Mouse (Mus musculus) midbrain, embryonic 11.5 days (tissue): ENCODE results near the gene Hnrnpd. TPM values are rescaled to one million over a fixed set of nuclear protein-coding genes. Genes with fewer than 3 reads are reported as not detected.

Source experiments
- ATAC-seq: fragments of 200-750 bp; cut with Nextera tagmentation; 2 replicates; pipeline ENCODE4 v1.8.0; 2017; ENCODE audit warnings: moderate TSS enrichment, moderate library complexity; ENCODE audit not compliant: low FRiP score
- DNase-seq: peaks from one replicate; pipeline ENCODE4 v3.0.0; 2015; ENCODE audit warnings: low spot score; ENCODE audit errors: missing footprints
- H3K27ac ChIP-seq: fragments of 300-500 bp; sonication (generic); 2 replicates; pipeline ENCODE4 v1.5.1; 2014; ENCODE audit warnings: low read depth, low read length
- H3K27me3 ChIP-seq: fragments of 300-500 bp; sonication (generic); 2 replicates; pipeline ENCODE4 v1.6.1; 2014; ENCODE audit warnings: mild to moderate bottlenecking, low read length, moderate library complexity, mixed read lengths; ENCODE audit not compliant: control insufficient read depth, insufficient read depth
- H3K36me3 ChIP-seq: fragments of 300-500 bp; sonication (generic); 2 replicates; pipeline ENCODE4 v1.6.1; 2014; ENCODE audit warnings: mild to moderate bottlenecking, low read length, moderate library complexity, mixed read lengths; ENCODE audit not compliant: control insufficient read depth, insufficient read depth
- H3K4me1 ChIP-seq: fragments of 300-500 bp; sonication (generic); 2 replicates; pipeline ENCODE4 v1.6.1; 2014; ENCODE audit warnings: low read length; ENCODE audit not compliant: control insufficient read depth, insufficient read depth
- H3K4me2 ChIP-seq: fragments of 300-500 bp; sonication (generic); 2 replicates; pipeline ENCODE4 v1.6.1; 2014; ENCODE audit warnings: mild to moderate bottlenecking, moderate library complexity
- H3K4me3 ChIP-seq: fragments of 300-500 bp; sonication (generic); 2 replicates; pipeline ENCODE4 v1.5.1; 2014; ENCODE audit warnings: low read depth, low read length
- H3K9ac ChIP-seq: fragments of 300-500 bp; sonication (generic); 2 replicates; pipeline ENCODE4 v1.6.1; 2014; ENCODE audit warnings: low read length
- H3K9me3 ChIP-seq: fragments of 300-500 bp; sonication (generic); 2 replicates; pipeline ENCODE4 v1.6.1; 2016; ENCODE audit warnings: low read length; ENCODE audit not compliant: control insufficient read depth
- WGBS: fragments of 180-500 bp; shearing (Covaris S2); extraction: QIAGEN DNeasy Blood & Tissue Kit; methylation state at CpG from one replicate; pipeline ENCODE4 v1.1.7; 2014; 5-methylcytosine and 5-hydroxymethylcytosine counted together
- polyA plus RNA-seq: library from polyadenylated mRNA; unstranded; fragments of >200 nt; fragmentation: Nextera tagmentation; extraction: Ambion mirVana; gene quantifications from 2 replicates; pipeline ENCODE4 v1.2.1, GENCODE M21; 2014

Hnrnpd gene
- polyA plus RNA-seq, 1 experiment from 2014 or later, result 282 TPM

DNA sequence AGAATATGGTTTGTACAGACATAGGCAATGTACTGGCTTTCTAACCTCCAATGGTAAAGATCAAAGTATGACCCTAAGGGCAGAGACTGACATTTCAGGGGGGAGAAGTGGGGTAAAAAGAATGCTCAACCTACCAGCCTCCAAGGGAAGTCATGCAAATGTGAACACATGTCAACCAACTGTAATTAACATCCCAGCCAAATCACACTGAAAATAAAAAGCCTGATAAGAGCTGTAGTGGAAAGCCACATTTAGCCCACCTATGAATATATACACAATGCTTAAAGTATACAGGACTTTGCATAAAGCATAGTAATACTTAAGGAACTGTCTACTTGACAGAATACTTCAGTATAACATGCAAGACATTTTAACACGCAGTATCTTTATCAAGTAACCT lies 3.0 kb downstream of the Hnrnpd start:
- no peak for ATAC-seq
- Histone ChIP-seq H3K36me3 (no peaks in the 10 kb centered on the region; the same call in 1 of the 2 replicates), H3K4me2 (peak overlapping the region; percentile 88), H3K27me3 (no peaks in the 10 kb centered on the region), H3K4me3 (peak overlapping the region; percentile 22), H3K4me1 (peaks cover 21% of the 10 kb centered on the region), H3K9me3 (no peaks in the 10 kb centered on the region), H3K9ac (no peak overlapping the region), H3K27ac (no peak overlapping the region)
- peak; percentile 77 for DNase-seq
- WGBS, result 76% methylated on average over 1 of the region's 1 CpGs

DNA sequence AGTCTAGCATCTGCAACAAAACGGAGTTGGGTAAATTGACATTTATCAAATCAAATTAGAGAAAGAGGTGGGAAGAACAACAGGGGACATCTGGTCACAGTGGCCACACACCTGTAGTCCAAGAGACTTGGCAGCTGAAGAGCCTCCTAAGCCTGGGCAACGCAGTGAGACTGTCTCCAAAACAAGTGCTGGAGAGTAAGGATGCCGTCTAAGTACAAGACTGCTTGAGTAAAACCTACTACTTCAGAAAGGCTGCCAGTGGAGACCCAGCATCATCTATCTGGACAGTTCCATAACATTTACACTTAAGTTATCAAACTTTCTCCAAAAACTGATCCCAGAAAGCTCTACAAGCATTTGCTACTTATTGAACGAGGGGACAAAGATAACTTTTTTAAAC lies 3.7 kb downstream of the Hnrnpd start:
- peaks cover 21% of the 10 kb centered on the region for H3K4me1 ChIP-seq
- H3K4me2 ChIP-seq, result peak overlapping the region; percentile 88
- no peak overlapping the region for H3K9ac ChIP-seq
- no peaks in the 10 kb centered on the region; the same call in 1 of the 2 replicates for H3K36me3 ChIP-seq
- no peaks in the 10 kb centered on the region for H3K27me3 ChIP-seq
- WGBS, result 76% methylated on average over 4 of the region's 4 CpGs
- no peaks in the 10 kb centered on the region for H3K9me3 ChIP-seq
- H3K4me3 ChIP-seq, result peak overlapping the region; percentile 12
- DNase-seq, result peak; percentile 71
- no peak for ATAC-seq
- H3K27ac ChIP-seq, result no peak overlapping the region

DNA sequence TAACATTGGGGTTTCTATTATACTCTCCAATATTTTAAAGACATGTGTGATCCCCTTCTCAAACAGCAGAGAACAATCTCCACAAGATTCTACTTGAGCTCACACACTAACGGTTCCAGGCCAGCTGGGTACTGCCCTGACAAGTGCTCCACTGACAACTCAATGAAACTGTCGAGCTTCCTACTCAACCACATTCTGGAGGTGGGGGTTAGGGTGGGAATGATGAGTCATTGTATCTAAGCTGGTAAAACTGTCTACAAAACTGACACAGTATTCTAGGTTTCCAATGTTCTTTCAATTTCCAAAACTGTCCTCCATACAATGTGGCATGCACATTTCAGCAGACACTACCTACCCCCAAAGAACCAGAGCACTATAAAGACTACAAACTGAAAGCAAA lies 4.8 kb downstream of the Hnrnpd start:
- H3K4me2 ChIP-seq, result no peak overlapping the region; the same call in 1 of the 2 replicates
- no peaks in the 10 kb centered on the region for H3K9me3 ChIP-seq
- 27% methylated on average over 2 of the region's 2 CpGs for WGBS

DNA sequence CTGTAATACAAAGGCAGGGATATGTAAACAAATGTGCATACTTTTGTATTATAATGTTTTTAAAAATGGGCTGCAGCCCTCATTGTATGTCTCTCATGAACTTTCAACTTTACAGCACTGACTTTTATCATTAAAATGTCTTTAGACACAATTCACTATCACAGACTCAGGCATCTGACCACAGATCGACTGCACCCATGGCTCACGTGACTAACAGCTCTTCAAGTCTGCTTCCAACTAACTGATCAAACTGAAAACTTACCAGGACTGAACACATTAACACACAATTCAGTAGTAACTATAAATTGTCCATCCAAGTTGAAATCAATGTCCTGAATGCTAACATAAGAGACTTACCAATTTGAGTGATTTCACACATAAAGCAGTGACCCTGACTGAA lies 18.8 kb downstream of the Hnrnpd start:
- Histone ChIP-seq H3K27ac (no peak overlapping the region), H3K9ac (no peak overlapping the region), H3K4me2 (no peak overlapping the region), H3K27me3 (no peaks in the 10 kb centered on the region), H3K9me3 (no peaks in the 10 kb centered on the region), H3K4me1 (no peaks in the 10 kb centered on the region), H3K4me3 (no peak overlapping the region), H3K36me3 (peaks cover 15% of the 10 kb centered on the region)
- DNase-seq (no peak), ATAC-seq (no peak)
- WGBS, result 93% methylated on average over 2 of the region's 2 CpGs

More for the DNA sequence above, 4.8 kb downstream of the Hnrnpd start:
- Histone ChIP-seq H3K27ac (no peak overlapping the region), H3K9ac (no peak overlapping the region), H3K4me3 (no peak overlapping the region), H3K27me3 (no peaks in the 10 kb centered on the region), H3K4me1 (peaks cover 19% of the 10 kb centered on the region), H3K36me3 (no peaks in the 10 kb centered on the region; the same call in 1 of the 2 replicates)
- DNase-seq (peak; percentile 84), ATAC-seq (no peak)

DNA sequence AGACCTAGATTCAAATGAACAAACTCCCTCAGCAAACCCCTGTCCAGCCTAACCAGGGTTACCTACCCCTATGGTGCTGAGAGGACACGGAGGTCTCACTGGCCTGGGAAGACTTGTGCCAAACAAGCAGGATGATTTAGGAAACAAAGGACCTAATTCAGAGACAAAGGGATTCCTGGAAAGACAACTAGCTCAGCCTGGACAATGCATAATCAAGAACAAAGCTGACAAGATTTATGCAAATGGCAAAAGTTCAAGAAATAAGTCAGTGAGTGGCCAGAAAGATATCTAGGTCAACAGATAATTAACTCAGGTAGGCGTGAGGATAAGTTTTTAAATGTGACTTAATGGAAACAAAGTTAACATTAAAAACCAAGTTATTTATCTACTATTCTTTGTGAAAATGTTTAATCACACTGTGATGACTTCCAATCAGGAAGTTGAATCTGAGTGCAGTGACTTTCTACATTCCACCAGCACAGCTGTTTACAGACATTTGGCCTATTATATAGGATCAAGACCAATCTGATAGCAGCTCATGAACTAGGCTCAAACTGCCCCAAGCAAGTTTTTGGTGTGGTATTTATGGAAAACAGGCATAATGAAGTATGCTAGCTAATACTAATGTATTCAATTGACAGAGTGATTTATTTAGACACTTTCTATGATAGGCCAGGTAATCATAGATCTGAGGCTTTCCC lies 19.4 kb downstream of the Hnrnpd start:
- Histone ChIP-seq H3K4me1 (peaks cover 3% of the 10 kb centered on the region; the same call in 1 of the 2 replicates), H3K36me3 (peaks cover 15% of the 10 kb centered on the region), H3K27me3 (no peaks in the 10 kb centered on the region), H3K9me3 (no peaks in the 10 kb centered on the region), H3K27ac (no peak overlapping the region), H3K4me2 (no peak overlapping the region), H3K9ac (no peak overlapping the region), H3K4me3 (no peak overlapping the region)
- 84% methylated on average over 2 of the region's 2 CpGs for WGBS
- DNase-seq (no peak), ATAC-seq (no peak)

DNA sequence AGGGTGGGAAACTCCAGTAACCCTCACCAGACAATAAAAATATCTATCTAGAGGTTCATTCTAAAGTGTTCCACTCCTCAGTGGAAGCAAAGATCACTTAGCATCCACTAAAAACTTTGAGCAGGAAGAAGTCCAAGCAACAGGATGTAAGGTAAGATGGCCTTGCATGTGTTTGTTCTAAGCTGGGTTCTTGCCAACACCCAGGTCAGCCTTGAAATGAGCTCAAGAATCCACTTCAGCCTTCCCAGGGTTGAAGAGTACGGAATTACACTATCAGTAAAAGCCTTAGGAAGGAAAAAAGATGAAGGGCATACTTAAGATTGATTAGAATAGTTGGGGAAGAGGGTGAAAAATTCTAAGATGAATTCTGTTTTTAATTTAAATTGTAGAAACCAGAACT lies 20.1 kb downstream of the Hnrnpd start:
- H3K4me3 ChIP-seq, result no peak overlapping the region
- no peaks in the 10 kb centered on the region for H3K27me3 ChIP-seq
- WGBS, result 90% methylated on average over 1 of the region's 1 CpGs
- no peak for DNase-seq
- no peak for ATAC-seq
- peaks cover 15% of the 10 kb centered on the region for H3K36me3 ChIP-seq
- H3K9ac ChIP-seq, result no peak overlapping the region
- H3K27ac ChIP-seq, result no peak overlapping the region
- H3K4me1 ChIP-seq, result peaks cover 8% of the 10 kb centered on the region
- H3K9me3 ChIP-seq, result no peaks in the 10 kb centered on the region
- H3K4me2 ChIP-seq, result no peak overlapping the region

DNA sequence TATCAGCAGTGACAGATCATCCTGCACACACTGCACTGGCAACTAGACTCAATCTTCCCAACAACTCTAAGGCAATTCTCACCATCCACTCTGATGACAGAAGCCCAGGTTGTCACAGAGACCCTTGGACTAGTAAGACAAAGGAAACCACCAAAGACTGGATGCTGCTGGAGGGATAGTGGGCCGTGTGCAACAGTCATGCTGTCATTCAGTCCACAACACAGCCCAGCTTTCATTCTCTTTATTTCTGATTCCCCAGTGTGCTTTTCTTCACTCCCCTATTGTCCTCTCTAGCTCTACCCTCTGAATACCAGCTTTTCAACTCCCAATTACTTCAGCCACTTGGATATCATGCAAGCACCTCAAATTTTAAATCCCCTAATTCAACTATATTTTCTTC lies 24.9 kb downstream of the Hnrnpd start:
- H3K9ac ChIP-seq, result no peak overlapping the region
- 20% methylated on average over 1 of the region's 1 CpGs for WGBS
- H3K4me2 ChIP-seq, result no peak overlapping the region
- H3K4me1 ChIP-seq, result peaks cover 12% of the 10 kb centered on the region
- H3K4me3 ChIP-seq, result no peak overlapping the region
- no peaks in the 10 kb centered on the region for H3K36me3 ChIP-seq
- no peaks in the 10 kb centered on the region for H3K27me3 ChIP-seq
- H3K27ac ChIP-seq, result peak overlapping the region; percentile 22; the same call in 1 of the 2 replicates
- peak; percentile 80 for ATAC-seq
- DNase-seq, result no peak
- no peaks in the 10 kb centered on the region for H3K9me3 ChIP-seq

DNA sequence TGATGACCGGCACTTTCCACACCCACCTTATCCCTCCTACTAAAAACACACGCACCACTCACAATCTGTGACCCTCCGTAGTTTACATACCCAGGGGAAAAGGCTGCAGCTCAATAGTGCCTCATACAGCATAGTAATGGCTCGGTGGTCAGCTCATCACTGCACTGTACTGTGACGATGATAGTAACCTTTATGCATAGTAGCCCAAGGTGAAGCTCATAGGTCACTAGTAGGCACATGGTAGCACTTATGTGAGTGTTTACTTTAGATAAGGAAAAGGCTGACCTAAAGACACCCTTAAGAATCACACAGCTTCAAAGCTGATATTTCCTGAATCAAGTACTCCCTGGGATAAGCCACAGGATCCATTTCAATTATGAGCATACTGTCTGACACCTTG lies 26.2 kb downstream of the Hnrnpd start:
- ATAC-seq (no peak), DNase-seq (no peak)
- H3K4me1 ChIP-seq, result peaks cover 12% of the 10 kb centered on the region
- H3K9me3 ChIP-seq, result no peaks in the 10 kb centered on the region
- no peak overlapping the region for H3K27ac ChIP-seq
- no peak overlapping the region for H3K4me3 ChIP-seq
- no peaks in the 10 kb centered on the region for H3K36me3 ChIP-seq
- 88% methylated on average over 5 of the region's 5 CpGs for WGBS
- no peak overlapping the region for H3K9ac ChIP-seq
- H3K27me3 ChIP-seq, result no peaks in the 10 kb centered on the region
- H3K4me2 ChIP-seq, result no peak overlapping the region

DNA sequence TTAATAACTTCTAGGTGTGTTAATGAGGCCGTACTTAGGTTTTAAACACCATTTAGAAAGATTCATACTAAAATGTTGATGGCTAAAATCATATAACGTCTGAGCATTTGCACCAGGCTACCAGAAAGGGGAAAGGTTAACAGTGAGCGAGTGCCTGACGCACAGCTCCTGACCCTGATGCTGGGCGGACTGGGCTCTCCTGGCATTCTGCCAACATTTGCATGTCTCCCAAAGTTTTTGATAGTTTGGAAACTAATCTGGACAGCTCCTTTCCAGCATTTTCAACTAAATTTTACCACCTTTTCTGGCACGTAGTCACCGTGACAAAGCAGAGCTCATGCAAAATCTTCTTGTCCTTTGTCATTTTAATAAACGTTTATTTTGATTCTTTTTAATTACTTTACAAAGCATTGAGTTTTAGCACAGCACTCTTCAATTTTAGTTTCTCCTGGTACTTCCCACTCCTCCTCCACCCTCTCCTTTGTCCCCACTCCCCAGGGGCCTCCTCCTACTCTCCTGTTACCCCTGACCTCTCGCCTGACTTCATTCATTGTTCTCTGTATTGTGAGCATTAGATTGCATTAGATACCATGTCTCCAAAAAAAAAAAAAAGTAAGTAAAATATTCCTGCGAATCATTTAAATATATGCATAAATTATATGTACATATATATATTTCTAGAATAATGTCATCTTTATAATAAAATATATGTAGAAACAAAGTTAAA lies 36.8 kb downstream of the Hnrnpd start:
- Histone ChIP-seq H3K4me1 (no peaks in the 10 kb centered on the region), H3K4me2 (no peak overlapping the region), H3K4me3 (no peak overlapping the region), H3K27me3 (no peaks in the 10 kb centered on the region), H3K9me3 (peaks cover 5% of the 10 kb centered on the region), H3K9ac (no peak overlapping the region), H3K27ac (no peak overlapping the region), H3K36me3 (no peaks in the 10 kb centered on the region)
- ATAC-seq (no peak), DNase-seq (no peak)
- WGBS, result 50% methylated on average over 10 of the region's 10 CpGs
